Mouse (Mus musculus) ovary, postnatal 36 days (tissue): ENCODE data around the gene Chid1.

Source experiments
- DNase-seq: peaks from one replicate; pipeline ENCODE4 v3.0.0; 2022; ENCODE audit warnings: low spot score, mixed read lengths

Gene Chid1

GRCm38 (mm10) chr7:141558946-141559345, 19.3 kb upstream of the Chid1 start:
- DNase-seq = no peak

- DNase-seq = no peak
Observed at GRCm38 (mm10) chr7:141558329-141558776, 18.7 kb upstream of the Chid1 start.

- DNase-seq = no peak
Observed at GRCm38 (mm10) chr7:141550464-141550863, 10.8 kb upstream of the Chid1 start.

- no peak for DNase-seq
Observed at GRCm38 (mm10) chr7:141549432-141550061, 9.9 kb upstream of the Chid1 start.

GRCm38 (mm10) chr7:141544654-141545053, 5.0 kb upstream of the Chid1 start:
- DNase-seq = no peak

- DNase-seq = no peak
Observed at GRCm38 (mm10) chr7:141542588-141542987, 2.9 kb upstream of the Chid1 start.

GRCm38 (mm10) chr7:141541681-141542080, 2.0 kb upstream of the Chid1 start:
- DNase-seq = no peak

- peak; percentile 29 for DNase-seq
Observed at GRCm38 (mm10) chr7:141540312-141541081, 840 bp upstream of the Chid1 start.

GRCm38 (mm10) chr7:141538852-141539555, 653 bp downstream of the Chid1 start:
- DNase-seq = no peak

- no peak for DNase-seq
Observed at GRCm38 (mm10) chr7:141535570-141535969, 4.1 kb downstream of the Chid1 start.

GRCm38 (mm10) chr7:141525580-141525925, 14.1 kb downstream of the Chid1 start:
- DNase-seq = no peak

GRCm38 (mm10) chr7:141524760-141525579, 14.7 kb downstream of the Chid1 start:
- peak; percentile 68 for DNase-seq

- no peak for DNase-seq
Observed at GRCm38 (mm10) chr7:141524271-141524670, 15.4 kb downstream of the Chid1 start.

GRCm38 (mm10) chr7:141523007-141523406, 16.6 kb downstream of the Chid1 start:
- DNase-seq = no peak

- DNase-seq = no peak
Observed at GRCm38 (mm10) chr7:141519795-141520194, 19.9 kb downstream of the Chid1 start.

- DNase-seq = no peak
Observed at GRCm38 (mm10) chr7:141518926-141519325, 20.7 kb downstream of the Chid1 start.

GRCm38 (mm10) chr7:141518296-141518695, 21.4 kb downstream of the Chid1 start:
- no peak for DNase-seq

- peak; percentile 18 for DNase-seq
Observed at GRCm38 (mm10) chr7:141517638-141518037, 22.0 kb downstream of the Chid1 start.

GRCm38 (mm10) chr7:141510681-141511191, 28.9 kb downstream of the Chid1 start:
- DNase-seq = no peak

GRCm38 (mm10) chr7:141510196-141510595, 29.5 kb downstream of the Chid1 start:
- DNase-seq = no peak

GRCm38 (mm10) chr7:141508160-141508559, 31.5 kb downstream of the Chid1 start:
- DNase-seq = no peak

- DNase-seq = no peak
Observed at GRCm38 (mm10) chr7:141506278-141506677, 33.4 kb downstream of the Chid1 start.
